Mouse (Mus musculus) megakaryocyte, embryonic 14.5 days (primary cell): ENCODE results near the gene Sh3rf3. TPM values are rescaled to one million over a fixed set of nuclear protein-coding genes. Genes with fewer than 3 reads are reported as not detected.
"Not testable (repeated sequence)": the region's sequence is repeated elsewhere in the genome, so short reads cannot be mapped to it uniquely, and the experiment has no call there.

Experiments used
- H3K27me3 ChIP-seq: replicated peaks from 2 replicates; pipeline ENCODE3; 2012; ENCODE audit warnings: inconsistent platforms
- H3K36me3 ChIP-seq: replicated peaks from 2 replicates; pipeline ENCODE3; 2012; ENCODE audit warnings: low read length, inconsistent platforms, mixed read lengths
- H3K4me1 ChIP-seq: 2 replicates; pipeline ENCODE4 v1.6.1; 2012; ENCODE audit warnings: inconsistent platforms
- H3K4me3 ChIP-seq: replicated peaks from 2 replicates; pipeline ENCODE3; 2012; ENCODE audit warnings: moderate library complexity, mild to moderate bottlenecking, inconsistent platforms
- H3K9me3 ChIP-seq: 2 replicates; pipeline ENCODE4 v1.6.1; 2012; ENCODE audit warnings: inconsistent platforms
- FLI1 ChIP-seq: IDR thresholded peaks from 2 replicates; pipeline ENCODE4 v1.6.1; 2012; ENCODE audit warnings: low read length, inconsistent platforms, mixed read lengths
- GATA1 ChIP-seq: IDR thresholded peaks from 3 replicates; pipeline ENCODE4 v1.6.1; 2012; ENCODE audit warnings: mixed read lengths, low read length, inconsistent platforms, borderline replicate concordance
- polyA plus RNA-seq: library from polyadenylated mRNA; stranded (reverse); fragments of >175 nt; gene quantifications from 2 replicates; pipeline ENCODE4 v1.2.3, GENCODE M21; 2012; ENCODE audit warnings: low replicate concordance; ENCODE audit not compliant: insufficient read depth

Gene Sh3rf3
- polyA plus RNA-seq, 1 experiment = not detected

DNA sequence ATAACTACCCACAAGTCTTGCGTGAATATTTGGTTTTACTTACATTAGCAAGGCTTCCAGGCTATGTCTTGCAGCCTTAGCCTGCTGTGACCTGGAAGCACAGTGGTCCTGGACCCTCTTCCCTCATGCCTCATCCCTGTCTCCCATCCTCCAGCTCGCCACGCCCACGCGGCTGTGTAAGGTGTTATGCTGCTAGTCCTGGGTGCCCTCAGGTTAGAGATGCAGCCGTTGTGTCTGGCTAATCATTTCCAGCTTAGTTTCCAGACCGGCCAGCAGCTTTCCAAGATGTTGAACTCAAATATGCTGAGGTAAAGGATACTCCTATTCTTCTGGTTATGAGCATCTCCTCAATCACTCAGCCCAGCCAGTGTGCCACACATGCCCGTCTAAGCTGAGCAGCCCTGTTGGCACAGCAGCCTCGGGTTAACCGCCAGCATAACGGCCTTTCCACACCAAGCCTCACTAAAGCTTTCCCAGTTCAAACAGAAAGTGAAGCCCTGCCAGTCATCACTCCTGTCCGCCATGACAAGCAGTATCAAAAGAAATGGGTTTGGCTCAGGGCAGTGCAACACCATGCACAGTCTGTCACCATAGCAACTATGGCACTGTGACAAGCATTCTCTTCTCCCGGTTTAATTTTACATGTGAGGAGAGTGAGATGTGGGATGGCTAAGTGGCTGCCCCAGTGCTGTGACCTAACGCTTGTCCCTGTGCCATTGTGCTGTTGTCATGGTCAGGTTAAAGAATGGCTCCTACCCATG, 276.9 kb downstream of the Sh3rf3 start:
- TF ChIP-seq FLI1 = no peak
- no peak for TF ChIP-seq GATA1
- peaks cover 60% of the 10 kb centered on the region for H3K27me3 ChIP-seq
- no peaks in the 10 kb centered on the region for H3K9me3 ChIP-seq
- H3K4me1 ChIP-seq = peaks cover 11% of the 10 kb centered on the region; the same call in 1 of the 2 replicates
- H3K36me3 ChIP-seq = no peaks in the 10 kb centered on the region
- H3K4me3 ChIP-seq = no peak overlapping the region

DNA sequence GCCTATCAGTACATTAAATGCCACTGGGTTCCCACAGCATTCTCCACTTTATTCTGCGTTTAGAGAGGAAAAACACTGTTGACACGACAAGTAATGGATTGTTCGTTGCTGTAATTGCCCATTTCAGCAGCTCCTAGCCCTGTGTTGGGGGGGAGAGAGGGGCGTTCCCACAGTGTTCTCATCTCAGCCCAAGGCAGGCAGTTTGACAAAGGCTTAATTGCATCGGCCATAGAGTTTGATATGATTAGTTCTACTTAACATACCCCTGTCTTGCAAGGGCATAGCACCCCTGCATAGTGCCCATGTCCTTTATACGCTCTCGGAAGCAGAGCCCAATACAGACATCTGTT, 277.4 kb downstream of the Sh3rf3 start:
- peaks cover 62% of the 10 kb centered on the region for H3K27me3 ChIP-seq
- no peak overlapping the region for H3K4me3 ChIP-seq
- peaks cover 11% of the 10 kb centered on the region; the same call in 1 of the 2 replicates for H3K4me1 ChIP-seq
- no peaks in the 10 kb centered on the region for H3K36me3 ChIP-seq
- no peak for TF ChIP-seq FLI1
- no peak for TF ChIP-seq GATA1
- no peaks in the 10 kb centered on the region for H3K9me3 ChIP-seq

DNA sequence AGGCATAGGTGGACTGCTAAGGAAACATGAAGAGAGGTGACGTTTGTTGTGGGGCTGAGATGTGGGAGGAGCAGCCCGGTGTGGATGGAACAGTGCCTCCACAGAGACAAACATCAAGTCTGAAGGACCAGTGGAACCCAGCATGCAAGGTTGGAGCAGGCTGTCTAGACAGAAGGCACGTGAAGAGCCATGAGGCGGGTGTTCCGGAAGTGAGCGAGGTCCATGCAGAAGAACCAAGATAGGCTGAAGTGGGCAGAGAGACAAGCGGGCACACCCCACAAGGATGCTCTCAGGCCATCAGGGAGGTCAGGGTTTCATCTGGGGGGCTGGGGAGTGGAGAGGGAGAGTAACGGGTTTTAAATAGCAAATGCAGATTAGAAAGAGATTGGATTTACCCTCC, 278.4 kb downstream of the Sh3rf3 start:
- TF ChIP-seq FLI1 (no peak), GATA1 (no peak)
- peaks cover 59% of the 10 kb centered on the region for H3K27me3 ChIP-seq
- H3K36me3 ChIP-seq = no peaks in the 10 kb centered on the region
- H3K4me1 ChIP-seq = peaks cover 11% of the 10 kb centered on the region; the same call in 1 of the 2 replicates
- H3K4me3 ChIP-seq = no peak overlapping the region
- no peaks in the 10 kb centered on the region for H3K9me3 ChIP-seq

DNA sequence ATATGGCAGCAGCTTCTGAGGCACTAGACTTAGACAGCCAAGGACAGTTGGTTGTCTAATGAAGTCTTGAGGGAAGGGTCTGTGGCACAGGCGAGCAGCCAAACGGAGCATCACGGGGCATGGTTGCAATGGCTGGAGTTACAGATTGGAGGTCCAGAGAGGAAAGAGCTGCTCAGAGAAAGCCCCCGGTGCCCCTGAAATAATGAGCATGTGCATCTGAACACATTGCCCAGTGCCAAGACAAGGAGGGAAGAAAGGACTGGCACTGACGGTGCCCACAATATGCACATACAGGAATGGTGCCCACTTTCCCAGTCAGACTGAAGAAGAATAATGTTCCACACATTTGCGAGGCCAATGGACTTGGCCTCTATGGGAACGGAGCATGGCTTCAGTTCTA, 278.8 kb downstream of the Sh3rf3 start:
- Histone ChIP-seq H3K4me3 (no peak overlapping the region), H3K9me3 (no peaks in the 10 kb centered on the region), H3K27me3 (peaks cover 56% of the 10 kb centered on the region), H3K36me3 (no peaks in the 10 kb centered on the region), H3K4me1 (peaks cover 11% of the 10 kb centered on the region; the same call in 1 of the 2 replicates)
- no peak for TF ChIP-seq FLI1
- no peak for TF ChIP-seq GATA1

DNA sequence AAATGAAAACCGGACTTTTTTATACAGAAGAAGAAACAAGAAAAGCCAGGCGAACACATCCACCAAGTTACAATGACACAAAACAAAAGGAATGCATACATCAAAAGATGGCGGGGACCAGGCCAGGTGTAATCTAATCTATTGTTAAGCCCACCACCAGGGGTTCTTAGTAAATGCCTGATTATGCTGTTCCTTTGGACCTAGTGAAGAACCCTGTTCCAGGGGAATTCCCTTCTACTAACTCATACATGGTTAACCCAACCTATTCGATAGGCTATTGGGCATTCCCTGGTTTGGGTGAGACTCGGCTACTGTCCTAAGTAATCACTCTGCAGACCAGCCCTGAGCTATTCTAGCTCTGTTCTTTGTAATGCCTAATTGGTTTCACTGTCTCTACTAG, 289.9 kb downstream of the Sh3rf3 start:
- not testable (repeated sequence) for H3K4me3 ChIP-seq, H3K4me1 ChIP-seq, H3K36me3 ChIP-seq, H3K9me3 ChIP-seq
- peaks cover 42% of the 10 kb centered on the region for H3K27me3 ChIP-seq

DNA sequence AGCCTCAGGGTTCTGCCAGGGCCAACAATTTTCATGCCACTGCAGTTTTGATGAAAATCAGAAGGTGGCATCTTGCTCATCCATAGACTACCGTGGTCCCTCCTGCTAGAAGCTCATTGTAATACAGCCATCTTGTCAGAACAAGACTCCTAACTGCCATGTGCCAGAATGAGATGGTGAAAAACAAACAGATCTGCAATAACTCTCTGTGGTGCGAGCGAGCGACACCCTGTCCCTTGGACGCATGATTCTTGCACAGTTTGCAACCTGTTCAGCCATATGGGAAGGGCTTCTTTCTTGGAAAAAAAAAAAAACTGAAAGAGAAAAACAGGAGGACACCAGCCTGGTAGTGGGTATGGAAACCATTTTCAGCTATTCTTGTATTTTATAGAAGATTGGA, 291.5 kb downstream of the Sh3rf3 start:
- no peaks in the 10 kb centered on the region for H3K36me3 ChIP-seq
- TF ChIP-seq FLI1 (no peak), GATA1 (no peak)
- H3K4me1 ChIP-seq = peaks cover 19% of the 10 kb centered on the region
- peaks cover 49% of the 10 kb centered on the region for H3K27me3 ChIP-seq
- H3K4me3 ChIP-seq = no peak overlapping the region
- H3K9me3 ChIP-seq = no peaks in the 10 kb centered on the region

DNA sequence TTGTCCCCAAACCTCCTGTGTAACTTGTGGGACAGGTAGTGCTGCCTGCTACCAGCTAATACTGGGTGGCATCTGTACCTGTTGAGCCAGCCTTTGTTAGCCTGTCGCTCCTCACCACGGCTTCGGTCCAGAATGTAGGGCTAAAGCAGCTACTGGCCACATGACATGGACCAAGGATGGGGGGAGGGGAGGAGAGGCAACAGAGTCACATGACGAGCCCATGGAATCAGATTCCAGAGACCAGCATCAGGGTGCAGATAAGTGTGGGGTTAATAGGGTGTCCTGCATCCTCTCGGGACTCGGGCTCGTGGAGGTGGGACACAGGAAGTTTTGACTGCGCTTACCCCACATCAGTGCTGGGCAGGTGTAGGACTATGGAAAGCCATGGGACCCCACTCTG, 292.7 kb downstream of the Sh3rf3 start:
- Histone ChIP-seq H3K4me1 (peaks cover 26% of the 10 kb centered on the region), H3K9me3 (peaks cover 8% of the 10 kb centered on the region), H3K4me3 (no peak overlapping the region), H3K27me3 (peaks cover 42% of the 10 kb centered on the region), H3K36me3 (peaks cover 7% of the 10 kb centered on the region)
- TF ChIP-seq FLI1 (no peak), GATA1 (no peak)

DNA sequence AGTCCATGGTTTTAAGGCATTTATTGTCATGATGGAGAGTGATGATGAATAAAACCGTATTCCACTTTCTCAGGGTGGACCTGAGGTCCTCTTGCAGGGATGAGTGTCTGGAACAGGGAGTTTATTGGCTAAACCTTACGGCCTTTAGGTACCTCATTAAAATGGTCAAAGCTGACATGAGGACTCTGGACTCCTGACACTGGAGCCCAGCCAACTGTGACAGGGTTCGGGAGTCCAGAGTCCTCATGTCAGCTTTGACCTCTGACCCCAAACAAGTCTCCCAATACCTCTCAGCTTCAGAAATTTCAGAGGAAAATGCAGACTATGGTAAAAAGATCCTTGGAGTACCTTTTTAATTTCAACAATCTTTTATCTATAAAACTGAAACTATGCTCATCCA, 293.5 kb downstream of the Sh3rf3 start:
- Histone ChIP-seq H3K27me3 (peaks cover 42% of the 10 kb centered on the region), H3K9me3 (peaks cover 10% of the 10 kb centered on the region), H3K4me1 (peaks cover 34% of the 10 kb centered on the region), H3K4me3 (no peak overlapping the region), H3K36me3 (peaks cover 9% of the 10 kb centered on the region)
- no peak for TF ChIP-seq FLI1
- no peak for TF ChIP-seq GATA1

DNA sequence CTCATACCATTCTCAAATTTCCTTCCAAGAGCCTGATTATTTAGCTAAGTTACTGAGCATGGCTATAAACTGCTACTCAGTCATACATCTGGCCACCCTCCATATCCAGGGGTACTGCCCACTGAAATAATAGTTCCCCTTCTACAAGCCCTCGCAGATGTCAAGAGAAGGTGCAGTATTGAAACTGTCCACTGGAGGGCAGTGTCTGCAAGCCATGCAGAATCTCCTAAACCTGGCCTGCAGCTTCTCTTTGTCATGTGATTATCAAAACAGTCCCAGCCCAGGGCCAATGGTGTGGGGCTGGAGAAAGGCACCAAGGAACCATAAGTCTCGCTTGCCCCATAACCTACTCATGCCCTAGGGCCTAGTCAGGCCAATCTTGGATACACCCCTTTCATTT, 295.9 kb downstream of the Sh3rf3 start:
- peaks cover 54% of the 10 kb centered on the region for H3K4me1 ChIP-seq
- H3K4me3 ChIP-seq = no peak overlapping the region
- no peak for TF ChIP-seq GATA1
- H3K9me3 ChIP-seq = peaks cover 10% of the 10 kb centered on the region
- peaks cover 32% of the 10 kb centered on the region for H3K27me3 ChIP-seq
- peaks cover 9% of the 10 kb centered on the region for H3K36me3 ChIP-seq

DNA sequence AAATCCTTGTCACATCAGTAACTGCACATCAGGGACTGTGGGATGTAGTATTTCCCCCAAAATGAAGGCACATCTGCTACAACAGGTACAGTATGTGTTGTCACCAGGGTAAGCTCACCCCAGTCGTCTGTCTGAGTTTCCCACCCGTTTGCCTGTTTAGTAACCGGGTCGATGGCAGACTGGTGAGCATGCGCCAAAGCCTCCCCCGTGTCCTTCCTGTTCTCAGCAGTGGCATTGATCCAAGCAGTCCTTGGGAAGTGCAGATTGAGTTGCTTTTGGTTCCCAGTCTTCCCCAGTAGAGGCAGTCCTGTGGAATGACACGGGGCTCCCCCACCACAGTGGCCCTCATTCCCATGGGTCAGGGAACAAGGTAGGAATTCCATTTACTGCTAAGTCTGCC, 297.2 kb downstream of the Sh3rf3 start:
- TF ChIP-seq FLI1 = no peak
- no peak for TF ChIP-seq GATA1
- peaks cover 9% of the 10 kb centered on the region for H3K36me3 ChIP-seq
- no peak overlapping the region for H3K4me3 ChIP-seq
- H3K9me3 ChIP-seq = peaks cover 10% of the 10 kb centered on the region
- peaks cover 24% of the 10 kb centered on the region for H3K27me3 ChIP-seq
- H3K4me1 ChIP-seq = peaks cover 65% of the 10 kb centered on the region

DNA sequence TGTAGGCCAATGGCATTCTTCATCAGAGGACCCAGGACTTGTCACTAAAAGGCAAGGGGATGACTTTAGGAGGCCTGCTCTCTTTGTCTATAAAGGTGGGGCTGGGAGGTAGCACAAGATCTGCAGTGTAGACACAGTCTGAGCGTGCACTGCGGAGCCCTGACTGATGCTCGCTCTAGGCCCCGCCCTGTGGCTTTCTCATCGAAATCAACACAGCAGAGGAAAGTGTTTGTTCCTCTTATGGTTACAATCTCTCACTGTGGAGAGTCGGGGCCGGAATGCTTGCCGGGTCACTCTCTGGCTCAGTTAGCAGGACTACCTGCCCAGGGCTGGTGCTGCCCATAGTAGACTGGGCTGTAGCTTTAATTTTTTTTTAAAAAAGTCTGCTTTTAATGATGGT, 299.6 kb downstream of the Sh3rf3 start:
- Histone ChIP-seq H3K4me1 (peaks cover 66% of the 10 kb centered on the region), H3K27me3 (peaks cover 18% of the 10 kb centered on the region), H3K4me3 (no peak overlapping the region), H3K36me3 (peaks cover 9% of the 10 kb centered on the region), H3K9me3 (peaks cover 10% of the 10 kb centered on the region)
- TF ChIP-seq GATA1 = no peak
